Mouse (Mus musculus) forebrain, embryonic 14.5 days (tissue): ENCODE measurements around the gene Dact3. TPM values are rescaled to one million over a fixed set of nuclear protein-coding genes. Genes with fewer than 3 reads are reported as not detected.

Source experiments
- ATAC-seq: fragments of 200-750 bp; cut with Nextera tagmentation; 2 replicates; pipeline ENCODE4 v1.8.0; 2017; ENCODE audit warnings: mild to moderate bottlenecking, moderate library complexity
- DNase-seq: peaks from one replicate; pipeline ENCODE4 v3.0.0-alpha.2; 2015; ENCODE audit warnings: low spot score
- H3K27ac ChIP-seq: fragments of 300-500 bp; sonication (generic); 2 replicates; pipeline ENCODE4 v1.5.1; 2014; ENCODE audit warnings: low read depth, mild to moderate bottlenecking, control low read depth, low read length, moderate library complexity
- H3K27me3 ChIP-seq: fragments of 300-500 bp; sonication (generic); replicated peaks from 2 replicates; pipeline ENCODE4 v1.6.1; 2014; ENCODE audit warnings: low read length, control low read depth, mixed read lengths; ENCODE audit not compliant: control insufficient read depth, insufficient read depth
- H3K36me3 ChIP-seq: fragments of 300-500 bp; sonication (generic); 2 replicates; pipeline ENCODE4 v1.6.1; 2014; ENCODE audit warnings: low read length, control low read depth; ENCODE audit not compliant: control insufficient read depth, insufficient read depth
- H3K4me1 ChIP-seq: fragments of 300-500 bp; sonication (generic); 2 replicates; pipeline ENCODE4 v1.6.1; 2014; ENCODE audit warnings: antibody characterized with exemption, low read length, control low read depth; ENCODE audit not compliant: control insufficient read depth, insufficient read depth
- H3K4me2 ChIP-seq: fragments of 300-500 bp; sonication (generic); 2 replicates; pipeline ENCODE4 v1.6.1; 2014; ENCODE audit warnings: mild to moderate bottlenecking, control low read depth, low read length
- H3K4me3 ChIP-seq: fragments of 300-500 bp; sonication (generic); 2 replicates; pipeline ENCODE4 v1.5.1; 2014; ENCODE audit warnings: low read depth, low read length, control low read depth
- H3K9ac ChIP-seq: fragments of 300-500 bp; sonication (generic); 2 replicates; pipeline ENCODE4 v1.6.1; 2014; ENCODE audit warnings: mild to moderate bottlenecking, low read length, control low read depth, moderate library complexity
- H3K9me3 ChIP-seq: fragments of 300-500 bp; sonication (generic); replicated peaks from 2 replicates; pipeline ENCODE4 v1.6.1; 2016; ENCODE audit warnings: low read length, control low read depth, mixed read lengths; ENCODE audit not compliant: control insufficient read depth
- WGBS: fragments of 180-500 bp; shearing (Covaris S2); extraction: QIAGEN DNeasy Blood & Tissue Kit; methylation state at CpG from one replicate; pipeline ENCODE4 v1.1.7; 2014; 5-methylcytosine and 5-hydroxymethylcytosine counted together
- polyA plus RNA-seq: library from polyadenylated mRNA; unstranded; fragments of >200 nt; fragmentation: Nextera tagmentation; extraction: Ambion mirVana; gene quantifications from 2 replicates; pipeline ENCODE4 v1.2.1, GENCODE M21; 2014

Dact3 gene
- polyA plus RNA-seq, 1 experiment from 2014 or later = 4.4 TPM

DNA sequence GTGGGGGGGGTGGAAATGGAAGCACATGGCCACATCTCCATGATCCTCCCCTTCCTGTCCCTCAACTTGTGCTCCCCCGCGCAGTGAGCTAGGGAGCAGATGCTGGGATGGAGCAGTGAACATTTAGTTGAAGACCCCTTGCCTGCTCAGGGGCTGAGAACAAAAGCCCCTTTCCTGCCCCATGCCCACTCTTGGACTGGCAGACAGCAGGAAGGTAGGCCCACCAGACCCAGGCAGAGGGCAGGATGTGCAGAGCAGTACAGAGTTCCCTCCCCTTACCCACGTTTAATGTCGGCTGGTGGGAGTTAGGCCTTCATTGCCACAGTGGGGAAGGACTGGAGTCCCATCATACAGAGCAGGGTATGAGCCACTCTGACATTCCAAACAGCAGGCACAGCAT lies 34.0 kb upstream of the Dact3 start:
- Histone ChIP-seq H3K36me3 (peaks cover 49% of the 10 kb centered on the region), H3K4me1 (peaks cover 11% of the 10 kb centered on the region; the same call in 1 of the 2 replicates), H3K27ac (no peak overlapping the region), H3K4me3 (no peak overlapping the region), H3K27me3 (no peaks in the 10 kb centered on the region), H3K9me3 (no peaks in the 10 kb centered on the region), H3K4me2 (no peak overlapping the region), H3K9ac (no peak overlapping the region)
- 88% methylated on average over 4 of the region's 4 CpGs for WGBS
- ATAC-seq (no peak), DNase-seq (no peak)

DNA sequence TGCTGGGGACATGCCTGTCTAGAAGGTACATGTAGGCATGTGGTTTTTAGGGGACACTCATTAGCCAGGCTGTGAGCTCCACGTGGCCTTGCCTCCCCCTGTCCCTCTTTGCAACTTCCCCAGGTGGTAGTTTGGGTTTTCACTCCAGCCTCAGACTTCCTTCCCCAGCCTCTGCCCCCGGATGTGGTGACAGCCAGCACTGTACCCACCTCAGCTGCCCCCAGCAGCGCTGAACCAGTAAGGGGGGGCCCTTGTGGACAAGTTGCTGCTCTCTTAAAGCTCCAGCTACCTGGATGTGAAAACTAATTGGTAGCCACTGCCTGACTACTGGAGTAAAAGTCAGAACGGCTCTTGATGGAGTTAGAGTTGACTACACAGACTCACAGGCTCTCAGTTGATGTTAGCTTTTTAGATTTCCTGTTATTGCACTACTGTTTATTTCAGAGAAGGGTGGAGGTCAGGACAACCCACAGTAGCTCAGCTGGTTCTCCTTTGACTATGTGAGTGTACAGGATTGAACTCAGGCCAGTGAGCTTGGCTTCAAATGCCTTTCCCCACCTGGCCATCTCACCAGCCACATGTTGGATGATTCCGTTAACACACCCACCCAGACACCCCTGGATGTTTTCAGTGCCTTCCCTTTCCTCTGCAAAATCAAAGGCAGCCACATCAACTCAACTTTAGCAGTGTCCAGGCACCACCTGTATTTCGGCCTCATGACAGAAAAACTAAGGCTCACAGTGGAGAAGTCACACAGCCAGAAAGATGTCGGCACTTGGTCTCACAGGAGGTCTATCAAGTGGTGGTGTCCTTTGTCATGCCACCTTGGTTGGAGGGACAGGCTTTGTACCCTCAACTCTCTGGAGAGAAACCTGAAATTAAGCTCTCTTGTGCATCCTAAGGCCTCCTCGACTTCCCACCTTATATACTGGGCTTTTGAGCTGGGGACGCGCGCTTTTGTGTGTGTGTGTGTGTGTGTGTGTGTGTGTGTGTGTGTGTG lies 33.3 kb upstream of the Dact3 start:
- no peaks in the 10 kb centered on the region for H3K27me3 ChIP-seq
- H3K4me1 ChIP-seq = peaks cover 11% of the 10 kb centered on the region; the same call in 1 of the 2 replicates
- DNase-seq (no peak), ATAC-seq (no peak; the same call in 1 of the 2 replicates)
- peak overlapping the region; percentile 67 for H3K4me2 ChIP-seq
- no peaks in the 10 kb centered on the region for H3K9me3 ChIP-seq
- peak overlapping the region; percentile 53 for H3K4me3 ChIP-seq
- peak overlapping the region; percentile 44; the same call in 1 of the 2 replicates for H3K27ac ChIP-seq
- 52% methylated on average over 8 of the region's 11 CpGs for WGBS
- peak overlapping the region; percentile 68 for H3K9ac ChIP-seq
- H3K36me3 ChIP-seq = peaks cover 45% of the 10 kb centered on the region

DNA sequence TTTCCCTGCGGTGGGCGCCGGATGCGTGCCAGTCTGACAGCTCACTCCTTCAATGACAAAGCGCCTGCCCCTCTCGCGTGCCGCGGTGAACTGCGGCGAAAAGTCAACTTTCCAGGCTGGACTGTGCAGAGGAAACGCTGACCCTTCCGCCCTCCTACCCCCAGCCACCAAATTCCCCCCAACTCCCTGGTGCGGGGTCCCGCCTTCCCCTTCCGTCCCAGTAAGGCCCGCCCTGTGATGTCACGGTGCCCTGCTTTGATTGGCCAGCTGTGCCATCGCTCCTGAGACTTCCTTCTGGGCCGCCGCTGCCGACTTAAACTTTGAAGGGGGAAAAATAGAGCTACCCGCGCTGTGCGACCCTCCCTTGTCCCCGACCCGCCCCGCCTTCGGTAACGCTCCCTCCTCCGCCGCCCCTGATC lies 32.5 kb upstream of the Dact3 start, which contains the start of gene Prkd2:
Gene Prkd2, plus strand, starts transcription at position 258 of the 419 bp plus-strand sequence.
- Histone ChIP-seq H3K4me2 (peak within 1 kb of the TSS; percentile 67), H3K27me3 (no peaks in the 10 kb centered on the region), H3K4me3 (peak within 1 kb of the TSS; percentile 53), H3K27ac (peak within 1 kb of the TSS; percentile 44; the same call in 1 of the 2 replicates), H3K9me3 (no peaks in the 10 kb centered on the region), H3K9ac (peak within 1 kb of the TSS; percentile 68), H3K36me3 (peaks cover 37% of the 10 kb centered on the region), H3K4me1 (peaks cover 11% of the 10 kb centered on the region; the same call in 1 of the 2 replicates)
- DNase-seq = peak; percentile 93
- ATAC-seq = peak; percentile 93
- WGBS = under 1% methylated on average over 32 of the region's 32 CpGs

DNA sequence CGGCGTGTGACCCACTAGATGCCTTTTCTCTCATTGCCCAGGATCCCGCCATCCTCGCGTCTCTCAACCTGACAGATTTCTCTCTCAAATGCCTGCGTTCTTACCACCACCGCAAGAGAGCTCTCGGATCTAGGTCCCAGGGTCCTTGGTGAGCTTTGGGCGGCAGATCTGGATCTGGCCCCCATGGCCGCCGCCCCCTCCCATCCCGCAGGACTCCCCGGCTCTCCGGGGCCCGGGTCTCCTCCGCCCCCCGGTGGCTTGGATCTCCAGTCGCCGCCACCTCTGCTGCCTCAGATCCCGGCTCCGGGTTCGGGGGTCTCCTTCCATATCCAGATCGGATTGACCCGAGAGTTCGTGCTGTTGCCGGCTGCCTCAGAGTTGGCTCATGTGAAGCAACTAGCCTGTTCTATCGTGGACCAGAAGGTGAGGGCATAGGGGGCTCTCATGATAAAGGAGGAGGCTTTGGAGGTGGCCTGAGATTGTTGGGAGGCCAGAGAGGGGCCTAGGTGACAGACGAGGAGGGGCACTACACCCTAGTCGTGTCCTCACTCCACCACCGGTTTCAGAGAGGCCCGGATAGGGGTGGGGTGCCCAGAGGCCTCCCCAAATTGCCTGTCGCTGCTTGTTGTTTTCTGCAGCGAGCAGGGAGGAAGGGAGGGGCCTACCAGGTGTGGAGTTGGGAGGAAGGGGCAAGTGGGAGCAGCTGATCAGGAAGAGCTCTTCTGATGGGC lies 31.5 kb upstream of the Dact3 start:
- Histone ChIP-seq H3K27ac (no peak overlapping the region), H3K27me3 (no peaks in the 10 kb centered on the region), H3K9me3 (no peaks in the 10 kb centered on the region), H3K4me1 (peaks cover 11% of the 10 kb centered on the region; the same call in 1 of the 2 replicates), H3K4me3 (peak overlapping the region; percentile 53), H3K4me2 (peak overlapping the region; percentile 67), H3K36me3 (peaks cover 28% of the 10 kb centered on the region), H3K9ac (peak overlapping the region; percentile 68)
- ATAC-seq (peak; percentile 19; the same call in 1 of the 2 replicates), DNase-seq (peak; percentile 32)
- WGBS = 1% methylated on average over 33 of the region's 33 CpGs

DNA sequence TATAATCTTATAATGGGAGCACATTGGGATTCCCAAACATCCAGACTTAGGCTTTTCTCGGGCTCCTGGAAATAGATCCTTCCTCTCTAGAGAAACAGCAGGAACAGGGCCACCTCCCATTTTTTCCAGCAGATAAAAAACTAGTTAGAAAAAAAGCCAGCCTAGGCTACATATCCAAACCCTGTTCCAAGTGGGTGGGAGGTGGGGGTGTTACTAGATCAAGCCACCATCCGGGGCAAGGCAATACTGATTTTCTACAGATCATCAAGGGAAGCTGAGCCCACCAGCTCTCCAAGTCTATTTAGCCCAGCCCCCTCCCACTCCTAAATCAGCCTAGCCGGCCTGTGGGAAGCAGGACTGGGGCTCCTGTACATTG lies 30.4 kb upstream of the Dact3 start:
- Histone ChIP-seq H3K9me3 (no peaks in the 10 kb centered on the region), H3K27ac (no peak overlapping the region), H3K4me3 (no peak overlapping the region), H3K36me3 (peaks cover 22% of the 10 kb centered on the region), H3K4me2 (peak overlapping the region; percentile 67; the same call in 1 of the 2 replicates), H3K4me1 (peaks cover 11% of the 10 kb centered on the region; the same call in 1 of the 2 replicates), H3K9ac (no peak overlapping the region), H3K27me3 (no peaks in the 10 kb centered on the region)
- ATAC-seq (no peak), DNase-seq (no peak)
- whole genome bisulfite sequencing = 58% methylated on average over 3 of the region's 3 CpGs

DNA sequence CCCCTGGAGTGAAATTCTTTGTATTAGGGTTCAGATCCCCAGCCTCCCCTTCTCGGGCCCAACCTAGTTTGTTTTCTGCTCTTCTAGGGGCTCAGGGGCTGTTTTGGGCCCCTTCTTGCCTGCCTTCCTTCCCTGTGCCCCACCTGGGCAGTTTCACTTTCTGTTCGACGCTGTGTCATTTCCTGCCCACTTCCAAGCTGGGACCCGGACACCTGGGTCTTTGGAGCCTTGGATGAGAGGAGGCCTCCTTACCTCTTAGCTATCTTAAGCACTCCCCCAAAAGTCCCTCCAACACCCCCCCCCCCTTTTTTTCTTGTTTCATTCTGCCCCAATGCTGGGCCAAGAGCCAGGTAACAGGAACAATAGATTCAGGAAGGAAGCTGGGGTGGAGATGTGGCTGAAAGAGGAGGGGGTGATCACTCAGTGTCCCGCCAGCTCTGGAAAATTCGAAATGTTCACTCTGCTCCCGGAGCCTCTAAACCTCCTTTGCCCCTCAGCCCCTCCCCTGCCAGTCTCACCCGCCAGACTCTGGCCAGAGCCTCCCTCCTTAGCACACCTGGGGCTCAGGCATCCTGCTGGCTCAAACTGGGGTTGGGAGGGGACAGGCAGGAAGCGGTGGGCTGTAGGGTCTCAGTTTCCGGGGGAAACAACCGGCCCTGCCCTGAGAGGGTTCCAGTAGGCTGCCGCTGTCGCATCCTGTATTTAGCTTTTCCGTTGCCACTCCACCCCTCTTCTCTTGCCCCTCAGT lies 29.9 kb upstream of the Dact3 start:
- H3K9me3 ChIP-seq = no peaks in the 10 kb centered on the region
- no peak for ATAC-seq
- 39% methylated on average over 14 of the region's 14 CpGs for whole genome bisulfite sequencing
- no peak overlapping the region for H3K4me3 ChIP-seq
- H3K4me1 ChIP-seq = peaks cover 11% of the 10 kb centered on the region; the same call in 1 of the 2 replicates
- H3K27me3 ChIP-seq = no peaks in the 10 kb centered on the region
- H3K4me2 ChIP-seq = peak overlapping the region; percentile 67; the same call in 1 of the 2 replicates
- no peak for DNase-seq
- H3K36me3 ChIP-seq = peaks cover 22% of the 10 kb centered on the region
- H3K9ac ChIP-seq = peak overlapping the region; percentile 40; the same call in 1 of the 2 replicates
- H3K27ac ChIP-seq = no peak overlapping the region

DNA sequence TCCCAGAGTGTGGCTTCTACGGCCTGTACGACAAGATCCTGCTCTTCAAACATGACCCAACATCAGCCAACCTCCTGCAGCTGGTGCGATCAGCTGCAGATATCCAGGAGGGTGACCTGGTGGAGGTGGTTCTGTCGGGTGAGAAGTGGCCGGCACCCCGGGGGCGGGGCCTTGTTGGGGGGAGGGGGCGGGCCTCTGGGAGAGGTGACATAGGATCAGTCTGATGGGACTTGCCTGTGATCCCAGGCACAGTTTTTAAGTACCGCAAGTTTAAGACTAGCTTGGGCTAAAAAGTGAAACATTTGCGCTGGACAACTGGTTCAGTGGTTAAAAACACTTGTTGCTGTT lies 29.3 kb upstream of the Dact3 start:
- 0 out of 2 replicates have a peak overlapping the region, but pooled peaks have one; percentile 40 for H3K9ac ChIP-seq
- H3K4me2 ChIP-seq = no peak overlapping the region
- H3K9me3 ChIP-seq = no peaks in the 10 kb centered on the region
- WGBS = 43% methylated on average over 10 of the region's 10 CpGs
- ATAC-seq = no peak
- H3K27me3 ChIP-seq = no peaks in the 10 kb centered on the region
- H3K4me1 ChIP-seq = peaks cover 11% of the 10 kb centered on the region; the same call in 1 of the 2 replicates
- H3K4me3 ChIP-seq = no peak overlapping the region
- no peak overlapping the region for H3K27ac ChIP-seq
- H3K36me3 ChIP-seq = peaks cover 18% of the 10 kb centered on the region
- no peak for DNase-seq

DNA sequence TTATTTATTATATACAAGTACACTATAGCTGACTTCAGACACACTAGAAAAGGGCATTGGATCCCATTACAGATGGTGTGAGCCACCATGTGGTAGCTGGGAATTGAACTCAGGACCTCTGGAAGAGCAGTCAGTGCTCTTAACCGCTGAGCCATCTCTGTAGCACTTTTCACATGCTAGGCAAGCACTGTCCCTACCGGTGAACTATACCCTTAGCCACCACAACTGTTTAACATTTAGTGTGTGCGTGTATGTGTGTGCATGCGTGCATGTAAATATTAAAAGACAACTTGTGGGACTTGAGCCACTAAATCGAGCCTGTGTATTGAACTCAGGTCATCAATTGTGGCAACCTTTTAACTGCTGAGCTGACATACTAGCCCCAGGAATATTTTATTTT lies 28.3 kb upstream of the Dact3 start:
- no peaks in the 10 kb centered on the region for H3K9me3 ChIP-seq
- H3K27me3 ChIP-seq = no peaks in the 10 kb centered on the region
- H3K4me1 ChIP-seq = peaks cover 11% of the 10 kb centered on the region; the same call in 1 of the 2 replicates
- H3K4me2 ChIP-seq = no peak overlapping the region
- H3K4me3 ChIP-seq = no peak overlapping the region
- no peak overlapping the region for H3K27ac ChIP-seq
- ATAC-seq (no peak), DNase-seq (no peak)
- H3K36me3 ChIP-seq = peaks cover 16% of the 10 kb centered on the region; the same call in 1 of the 2 replicates
- no peak overlapping the region for H3K9ac ChIP-seq
- WGBS = 96% methylated on average over 5 of the region's 5 CpGs
